Mouse (Mus musculus) neural tube, embryonic 11.5 days (tissue): Measurements from ENCODE around the gene Glrx5. TPM values are rescaled to one million over a fixed set of nuclear protein-coding genes. Genes with fewer than 3 reads are reported as not detected.

Source experiments
- ATAC-seq: fragments of 200-750 bp; cut with Nextera tagmentation; 2 replicates; pipeline ENCODE4 v1.8.0; 2017; ENCODE audit warnings: moderate number of reproducible peaks, mild to moderate bottlenecking, moderate TSS enrichment, moderate library complexity; ENCODE audit not compliant: insufficient read depth, low FRiP score, low TSS enrichment
- DNase-seq: peaks from one replicate; pipeline ENCODE4 v3.0.0-alpha.2; 2015; ENCODE audit warnings: low spot score
- H3K27ac ChIP-seq: fragments of 300-500 bp; sonication (generic); 2 replicates; pipeline ENCODE4 v1.5.1; 2014; ENCODE audit warnings: low read depth, mild to moderate bottlenecking, low read length
- H3K27me3 ChIP-seq: fragments of 300-500 bp; sonication (generic); 2 replicates; pipeline ENCODE4 v1.6.1; 2014; ENCODE audit warnings: mild to moderate bottlenecking, low read length, mixed read lengths; ENCODE audit not compliant: control insufficient read depth, insufficient read depth
- H3K36me3 ChIP-seq: fragments of 300-500 bp; sonication (generic); 2 replicates; pipeline ENCODE4 v1.6.1; 2014; ENCODE audit warnings: mild to moderate bottlenecking, low read length, moderate library complexity, mixed read lengths; ENCODE audit not compliant: control insufficient read depth, insufficient read depth
- H3K4me1 ChIP-seq: fragments of 300-500 bp; sonication (generic); 2 replicates; pipeline ENCODE4 v1.6.1; 2014; ENCODE audit warnings: low read length, mixed read lengths; ENCODE audit not compliant: control insufficient read depth, insufficient read depth
- H3K4me2 ChIP-seq: fragments of 300-500 bp; sonication (generic); 2 replicates; pipeline ENCODE4 v1.6.1; 2014; ENCODE audit warnings: low read depth, mild to moderate bottlenecking, moderate library complexity
- H3K4me3 ChIP-seq: fragments of 300-500 bp; sonication (generic); 2 replicates; pipeline ENCODE4 v1.5.1; 2014; ENCODE audit warnings: low read depth, low read length
- H3K9ac ChIP-seq: fragments of 300-500 bp; sonication (generic); 2 replicates; pipeline ENCODE4 v1.6.1; 2014; ENCODE audit warnings: mild to moderate bottlenecking, low read length
- H3K9me3 ChIP-seq: fragments of 300-500 bp; sonication (generic); 2 replicates; pipeline ENCODE4 v1.6.1; 2016; ENCODE audit warnings: low read length; ENCODE audit not compliant: control insufficient read depth
- WGBS: fragments of 180-500 bp; shearing (Covaris S2); extraction: QIAGEN DNeasy Blood & Tissue Kit; methylation state at CpG from one replicate; pipeline ENCODE4 v1.1.7; 2014; 5-methylcytosine and 5-hydroxymethylcytosine counted together
- polyA plus RNA-seq: library from polyadenylated mRNA; unstranded; fragments of >200 nt; fragmentation: Nextera tagmentation; extraction: Ambion mirVana; gene quantifications from 2 replicates; pipeline ENCODE4 v1.2.1, GENCODE M21; 2014

Glrx5 gene
- polyA plus RNA-seq, 1 experiment from 2014 or later = 192 TPM

- no peak overlapping the region for H3K27ac ChIP-seq
- H3K4me1 ChIP-seq = no peaks in the 10 kb centered on the region
- ATAC-seq = no peak
- H3K9me3 ChIP-seq = no peaks in the 10 kb centered on the region; the same call in 1 of the 2 replicates
- no peak for DNase-seq
- no peaks in the 10 kb centered on the region for H3K36me3 ChIP-seq
- H3K4me2 ChIP-seq = no peak overlapping the region
- H3K9ac ChIP-seq = no peak overlapping the region
- no peak overlapping the region for H3K4me3 ChIP-seq
- H3K27me3 ChIP-seq = no peaks in the 10 kb centered on the region
- 78% methylated on average over 8 of the region's 8 CpGs for WGBS
Measured at GRCm38 (mm10) chr12:105021441-105022069, 10.9 kb upstream of the Glrx5 start.

GRCm38 (mm10) chr12:105022141-105022540 lies 10.3 kb upstream of the Glrx5 start:
- Histone ChIP-seq H3K4me1 (no peaks in the 10 kb centered on the region), H3K4me2 (no peak overlapping the region), H3K27me3 (no peaks in the 10 kb centered on the region), H3K9me3 (no peaks in the 10 kb centered on the region; the same call in 1 of the 2 replicates), H3K27ac (no peak overlapping the region), H3K9ac (no peak overlapping the region), H3K36me3 (no peaks in the 10 kb centered on the region), H3K4me3 (no peak overlapping the region)
- DNase-seq = no peak
- ATAC-seq = no peak
- 52% methylated on average over 7 of the region's 7 CpGs for WGBS

- DNase-seq (no peak), ATAC-seq (no peak)
- Histone ChIP-seq H3K4me3 (no peak overlapping the region), H3K9ac (no peak overlapping the region), H3K36me3 (no peaks in the 10 kb centered on the region), H3K4me1 (no peaks in the 10 kb centered on the region), H3K27ac (no peak overlapping the region), H3K9me3 (no peaks in the 10 kb centered on the region; the same call in 1 of the 2 replicates), H3K4me2 (no peak overlapping the region), H3K27me3 (no peaks in the 10 kb centered on the region)
- WGBS = 98% methylated on average over 9 of the region's 9 CpGs
Measured at GRCm38 (mm10) chr12:105022776-105023175, 9.7 kb upstream of the Glrx5 start.

GRCm38 (mm10) chr12:105025271-105025946 lies 7.1 kb upstream of the Glrx5 start:
- Histone ChIP-seq H3K27ac (no peak overlapping the region), H3K4me2 (no peak overlapping the region), H3K4me3 (no peak overlapping the region), H3K27me3 (no peaks in the 10 kb centered on the region), H3K4me1 (no peaks in the 10 kb centered on the region), H3K9ac (no peak overlapping the region), H3K9me3 (no peaks in the 10 kb centered on the region; the same call in 1 of the 2 replicates), H3K36me3 (0 out of 2 replicates have a peak, but pooled peaks cover 2% of the 10 kb centered on the region)
- ATAC-seq (no peak), DNase-seq (peak; percentile 55)
- WGBS = 54% methylated on average over 8 of the region's 8 CpGs

- Histone ChIP-seq H3K27ac (no peak overlapping the region), H3K4me1 (peaks cover 5% of the 10 kb centered on the region), H3K4me2 (no peak overlapping the region), H3K9me3 (no peaks in the 10 kb centered on the region; the same call in 1 of the 2 replicates), H3K36me3 (0 out of 2 replicates have a peak, but pooled peaks cover 2% of the 10 kb centered on the region), H3K27me3 (no peaks in the 10 kb centered on the region), H3K4me3 (no peak overlapping the region), H3K9ac (no peak overlapping the region)
- DNase-seq = no peak
- no peak for ATAC-seq
- 67% methylated on average over 10 of the region's 10 CpGs for WGBS
Measured at GRCm38 (mm10) chr12:105025947-105026586, 6.4 kb upstream of the Glrx5 start.

GRCm38 (mm10) chr12:105027323-105027991 lies 5.0 kb upstream of the Glrx5 start:
- Histone ChIP-seq H3K4me3 (no peak overlapping the region), H3K27me3 (no peaks in the 10 kb centered on the region), H3K4me1 (peaks cover 6% of the 10 kb centered on the region), H3K9me3 (no peaks in the 10 kb centered on the region; the same call in 1 of the 2 replicates), H3K36me3 (0 out of 2 replicates have a peak, but pooled peaks cover 2% of the 10 kb centered on the region), H3K9ac (no peak overlapping the region), H3K27ac (no peak overlapping the region), H3K4me2 (no peak overlapping the region)
- 41% methylated on average over 15 of the region's 15 CpGs for WGBS
- DNase-seq (peak; percentile 60), ATAC-seq (no peak)

- 87% methylated on average over 9 of the region's 9 CpGs for WGBS
- Histone ChIP-seq H3K4me2 (no peak overlapping the region), H3K27ac (no peak overlapping the region), H3K36me3 (0 out of 2 replicates have a peak, but pooled peaks cover 2% of the 10 kb centered on the region), H3K4me1 (peaks cover 22% of the 10 kb centered on the region), H3K9ac (no peak overlapping the region), H3K4me3 (no peak overlapping the region), H3K27me3 (no peaks in the 10 kb centered on the region), H3K9me3 (no peaks in the 10 kb centered on the region)
- ATAC-seq = no peak
- no peak for DNase-seq
Measured at GRCm38 (mm10) chr12:105029890-105030289, 2.6 kb upstream of the Glrx5 start.
